Mouse (Mus musculus) lung, postnatal 14 days (tissue): Measurements from ENCODE around the gene Cdr2.
A peak's percentile ranks its signal among the peaks of the same experiment; 100 is the strongest.
"Not testable (repeated sequence)": the region's sequence is repeated elsewhere in the genome, so short reads cannot be mapped to it uniquely, and the experiment has no call there.

Source experiments
- DNase-seq: peaks from one replicate; pipeline ENCODE4 v3.0.0; 2021

Gene Cdr2

GRCm38 (mm10) chr7:120982200-120982841, at the start of gene Cdr2, which contains the start of gene Mfsd13b:
Gene Cdr2 (minus strand): TSS chr7:120982312.
Gene Mfsd13b (plus strand): TSS chr7:120982509.
- DNase-seq = peak; percentile 96

DNA sequence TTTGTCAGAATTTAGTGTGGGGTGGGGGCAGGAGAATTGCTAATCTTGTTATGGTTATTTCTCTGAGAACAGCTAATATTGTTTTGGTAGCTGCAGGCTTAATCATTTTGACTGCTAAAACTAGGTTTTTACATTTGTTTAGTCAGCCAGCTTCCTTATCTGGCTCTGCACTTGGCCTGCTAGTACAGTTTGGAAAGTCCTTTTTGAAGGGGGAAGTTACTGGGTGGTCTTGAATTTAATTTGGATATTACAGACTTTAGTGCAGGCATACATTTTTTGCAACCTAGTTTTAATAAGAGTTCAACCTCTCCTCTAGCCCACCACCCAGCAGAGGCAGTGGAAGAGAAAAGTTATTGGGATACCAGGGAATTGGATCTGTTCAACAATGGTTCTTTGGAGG, 47.8 kb upstream of the Cdr2 start:
- DNase-seq = not testable (repeated sequence)

DNA sequence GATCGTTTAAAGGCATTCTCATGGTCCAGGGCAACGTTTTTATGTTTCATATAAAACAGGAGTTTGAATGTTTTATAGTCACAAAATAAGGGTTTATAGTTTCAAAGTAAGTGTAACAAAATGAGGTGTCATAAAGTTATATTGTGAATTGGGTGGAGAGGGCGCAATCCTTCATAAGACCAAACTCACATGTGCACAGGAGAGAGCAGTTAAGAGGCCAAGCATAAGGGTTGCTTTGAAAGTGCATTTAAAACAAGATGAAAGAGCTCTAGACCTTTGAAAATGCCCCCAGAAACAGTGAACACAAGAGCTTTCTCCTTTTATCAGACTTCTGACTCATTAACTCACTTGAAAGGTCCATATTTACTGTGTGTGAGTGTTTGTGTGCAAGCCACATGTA, 44.2 kb upstream of the Cdr2 start:
- no peak for DNase-seq

GRCm38 (mm10) chr7:121025221-121026008, 43.3 kb upstream of the Cdr2 start:
- no peak for DNase-seq

- peak; percentile 31 for DNase-seq
Observed at GRCm38 (mm10) chr7:121020277-121020676, 38.2 kb upstream of the Cdr2 start.

- no peak for DNase-seq
Observed at GRCm38 (mm10) chr7:121018778-121019177, 36.7 kb upstream of the Cdr2 start.

GRCm38 (mm10) chr7:121014486-121014885, 32.4 kb upstream of the Cdr2 start:
- DNase-seq = no peak

GRCm38 (mm10) chr7:121011794-121012689, 29.9 kb upstream of the Cdr2 start:
- DNase-seq = no peak

GRCm38 (mm10) chr7:121003793-121004418, 21.8 kb upstream of the Cdr2 start:
- no peak for DNase-seq

GRCm38 (mm10) chr7:121002407-121002928, 20.4 kb upstream of the Cdr2 start:
- DNase-seq = no peak

DNA sequence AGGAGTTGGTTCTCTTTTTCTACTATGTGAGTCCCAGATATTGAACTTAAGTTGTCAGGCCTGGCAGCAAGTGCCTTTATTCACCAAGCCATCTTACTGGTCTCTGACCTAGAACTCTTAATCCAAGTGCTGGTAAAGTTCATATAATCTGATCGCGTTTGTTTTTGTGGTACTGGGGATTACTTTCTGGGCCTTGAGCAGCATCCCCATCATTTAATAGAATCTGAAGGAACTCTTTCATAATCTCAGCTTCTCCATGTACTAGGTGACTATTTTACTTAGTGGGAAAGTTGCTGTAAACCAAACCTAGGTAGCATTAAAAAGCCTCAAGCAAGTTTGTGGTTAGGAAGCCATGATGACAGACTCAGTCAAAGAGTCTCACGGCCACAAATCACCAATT, 19.8 kb upstream of the Cdr2 start:
- no peak for DNase-seq

DNA sequence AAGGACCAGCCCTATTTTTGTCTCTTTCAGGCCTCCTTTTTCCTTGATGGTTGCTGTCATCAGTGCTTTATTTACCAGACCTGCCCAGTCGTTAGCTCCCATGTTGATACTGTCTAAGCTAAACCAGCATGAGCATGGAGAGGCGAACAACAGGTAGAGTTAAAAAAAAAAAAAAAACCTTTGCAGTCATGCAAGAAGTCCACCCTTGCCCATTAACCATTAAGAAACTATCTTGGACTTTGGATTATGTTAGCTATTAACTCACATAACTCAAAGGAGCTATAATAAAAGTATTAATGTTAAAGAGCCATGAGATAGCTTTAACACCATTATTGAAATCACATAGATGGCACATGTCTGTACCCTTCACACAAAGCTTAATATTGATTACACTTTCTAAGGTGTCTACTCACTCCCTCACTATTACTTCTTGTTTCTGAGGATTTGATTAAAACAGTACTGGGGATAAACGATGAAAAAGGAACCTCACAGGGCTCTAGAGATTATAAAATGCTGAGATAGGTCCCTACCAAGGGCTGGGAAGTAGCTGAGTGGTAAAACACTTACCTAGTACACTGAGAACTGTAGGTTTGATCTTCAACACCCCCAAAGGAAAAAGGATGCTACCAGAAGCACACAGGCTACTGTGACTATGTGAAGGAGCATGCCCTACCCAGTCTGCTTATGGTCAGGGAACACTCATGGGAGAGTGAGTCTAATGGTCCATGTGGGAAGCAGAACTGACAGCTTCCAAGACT, 18.1 kb upstream of the Cdr2 start:
- no peak for DNase-seq

- DNase-seq = no peak
Observed at GRCm38 (mm10) chr7:120999021-120999530, 17.0 kb upstream of the Cdr2 start.

DNA sequence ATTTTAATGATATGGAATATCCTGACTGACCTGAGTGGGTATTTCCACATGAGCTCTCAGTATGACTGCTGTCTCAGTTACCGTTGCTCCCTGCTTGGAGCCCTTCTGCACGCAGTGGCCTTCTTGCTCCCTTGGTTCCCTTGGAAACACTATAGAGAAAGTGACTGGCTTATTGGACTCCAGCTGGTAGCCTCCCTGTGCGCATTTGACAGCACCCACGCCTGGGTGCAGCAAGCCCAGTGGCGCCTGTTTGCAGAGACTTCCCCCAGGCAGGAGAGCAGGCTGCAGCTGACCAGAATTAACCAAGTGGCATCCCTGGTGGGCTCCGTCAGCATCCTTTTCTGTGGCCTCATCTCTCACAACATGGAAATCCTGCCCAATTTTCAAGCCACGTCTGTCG, 9.1 kb upstream of the Cdr2 start:
- DNase-seq = no peak

DNA sequence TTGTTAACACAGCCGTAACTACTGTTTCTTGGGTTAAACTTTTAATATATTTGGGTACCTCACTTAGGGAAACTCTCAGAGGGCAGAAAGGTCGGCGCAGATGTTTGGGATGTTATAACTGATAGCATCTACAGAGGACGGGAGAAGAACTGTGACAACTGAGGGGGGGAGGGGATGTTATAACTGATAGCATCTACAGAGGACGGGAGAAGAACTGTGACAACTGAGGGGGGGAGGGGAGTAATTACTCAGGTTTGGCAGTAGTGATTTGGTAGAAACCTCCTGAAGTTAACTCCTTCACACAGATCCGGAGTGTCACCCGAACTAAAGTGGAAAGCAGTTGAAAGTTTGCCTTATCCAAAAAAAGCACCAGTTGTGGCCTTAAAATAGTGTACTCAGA, 856 bp upstream of the Cdr2 start:
- DNase-seq = no peak

GRCm38 (mm10) chr7:120980931-120981924, 884 bp downstream of the Cdr2 start:
- DNase-seq = peak; percentile 37

DNA sequence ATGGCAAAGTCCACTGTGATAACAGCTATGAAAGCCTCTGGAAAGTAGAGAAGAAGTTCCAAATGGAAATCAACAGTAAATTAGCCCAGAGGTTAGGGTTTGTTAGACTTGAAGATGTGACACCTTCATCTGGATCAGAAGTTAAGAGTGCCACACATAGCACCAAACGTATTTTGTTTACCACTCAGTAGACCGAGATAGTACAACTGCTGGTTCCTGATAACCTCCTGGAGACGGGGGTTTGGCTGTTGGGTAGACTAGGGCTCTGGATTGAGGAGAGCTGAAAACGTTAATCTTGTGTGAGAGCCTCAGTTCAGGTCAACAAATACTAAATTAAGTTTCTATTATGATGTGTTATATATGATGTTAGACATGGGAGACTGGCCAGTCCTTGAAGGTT, 2.1 kb downstream of the Cdr2 start:
- DNase-seq = no peak

GRCm38 (mm10) chr7:120977063-120977462, 5.0 kb downstream of the Cdr2 start:
- peak; percentile 67 for DNase-seq

- DNase-seq = no peak
Observed at GRCm38 (mm10) chr7:120974001-120974400, 8.1 kb downstream of the Cdr2 start.

DNA sequence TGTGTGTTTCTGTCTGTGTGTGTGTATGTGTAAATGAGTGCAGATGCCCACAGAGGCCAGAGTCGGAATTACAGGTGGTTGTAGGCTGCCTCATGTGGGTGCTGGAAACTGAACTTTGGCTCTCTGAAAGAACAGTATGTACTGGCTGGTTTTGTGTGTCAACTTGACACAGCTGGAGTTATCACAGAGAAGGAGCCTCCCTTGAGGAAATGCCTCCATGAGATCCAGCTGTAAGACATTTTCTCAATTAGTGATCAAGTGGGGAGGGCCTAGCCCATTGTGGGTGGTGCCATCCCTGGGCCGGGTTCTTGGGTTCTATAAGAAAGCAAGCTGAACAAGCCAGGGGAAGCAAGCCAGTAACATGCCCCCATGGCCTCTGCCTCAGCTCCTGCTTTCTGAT, 9.6 kb downstream of the Cdr2 start:
- DNase-seq = not testable (repeated sequence)
